Mouse (Mus musculus): ENCODE measurements at regions not wholly inside any gene's neighbourhood (a gene's known extent, or its start where the extent isn't known, plus 50 kb on each side); places are given as distances from the start of the nearest gene placed in this dataset.
"Not testable (repeated sequence)": the region's sequence is repeated elsewhere in the genome, so short reads cannot be mapped to it uniquely, and the experiment has no call there.

DNA sequence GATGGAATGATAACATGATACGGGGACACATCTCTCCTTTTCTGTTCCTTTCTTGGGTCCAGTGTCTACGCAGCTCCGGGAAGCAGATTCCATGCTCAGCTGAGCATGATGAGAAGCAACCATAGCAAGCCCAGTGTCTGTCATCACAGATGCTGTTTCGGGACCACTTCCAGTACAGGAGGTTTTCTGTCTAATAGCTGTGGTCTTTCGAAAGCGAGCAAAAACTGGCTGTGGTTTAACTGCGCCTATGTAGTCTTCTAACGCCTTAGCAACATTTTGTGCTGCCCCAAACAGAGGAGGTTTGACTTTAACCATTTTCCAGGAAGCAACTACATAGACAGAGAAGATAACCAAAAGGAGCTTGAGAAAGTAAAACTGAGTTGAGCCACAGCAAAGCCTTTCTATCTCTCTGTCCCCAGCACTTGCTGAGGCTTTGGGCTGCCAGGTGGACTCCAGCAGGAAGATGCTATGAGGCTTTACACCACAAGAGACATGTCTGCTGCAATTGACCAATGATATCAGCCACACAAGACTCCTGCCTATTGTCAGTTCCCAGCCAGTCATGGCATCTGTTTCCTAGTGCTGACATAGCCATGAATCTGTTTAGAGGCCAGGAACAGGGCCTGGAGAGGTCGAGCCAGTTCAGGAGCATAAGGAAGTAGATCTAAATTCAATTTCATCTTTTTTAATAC, 95.1 kb downstream of the Stard3nl start:
- H3K27me3 ChIP-seq (ENCODE audit: insufficient read depth, low read length); H3K36me3 ChIP-seq (ENCODE audit: insufficient read depth, low read length); H3K9me3 ChIP-seq (ENCODE audit: low read length); H3K4me1 ChIP-seq (replicated peaks; ENCODE audit: low read depth, low read length); H3K4me3 ChIP-seq (replicated peaks; ENCODE audit: low read length): not testable (repeated sequence)

DNA sequence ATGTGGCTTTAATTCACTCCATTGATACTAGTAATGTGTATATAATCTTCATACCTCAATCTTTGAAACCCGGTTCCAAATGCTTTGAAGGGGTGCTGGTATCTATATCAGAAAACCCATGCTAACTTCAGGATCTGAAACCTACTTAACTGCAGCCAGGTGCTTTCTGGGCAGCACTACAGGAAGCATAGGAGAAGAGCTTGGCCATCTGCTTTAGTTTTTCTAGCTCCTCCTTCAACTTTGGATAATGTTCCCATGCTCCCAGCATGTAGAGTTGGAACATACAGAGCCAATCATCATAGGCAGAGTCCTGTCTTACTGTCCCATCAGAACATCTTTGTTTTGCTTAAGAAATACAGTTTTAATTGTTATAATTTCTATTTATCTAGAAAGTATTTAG, 99.3 kb downstream of the Stard3nl start:
- Histone ChIP-seq H3K9me3 (ENCODE audit: low read length) (no peaks in the 10 kb centered on the region), H3K36me3 (ENCODE audit: insufficient read depth, low read length) (no peaks in the 10 kb centered on the region), H3K4me3 (replicated peaks; ENCODE audit: low read length) (no peak overlapping the region), H3K4me1 (replicated peaks; ENCODE audit: low read depth, low read length) (no peaks in the 10 kb centered on the region), H3K27me3 (ENCODE audit: insufficient read depth, low read length) (no peaks in the 10 kb centered on the region)
- TF ChIP-seq CTCF (conservative IDR thresholded peaks at IDR 0.05; ENCODE audit: low read length) (no peak), POU5F1 (IDR thresholded peaks at IDR 0.05; ENCODE audit: borderline replicate concordance, low read length) (no peak), NANOG (IDR thresholded peaks at IDR 0.05; ENCODE audit: borderline replicate concordance, low read length) (no peak)

DNA sequence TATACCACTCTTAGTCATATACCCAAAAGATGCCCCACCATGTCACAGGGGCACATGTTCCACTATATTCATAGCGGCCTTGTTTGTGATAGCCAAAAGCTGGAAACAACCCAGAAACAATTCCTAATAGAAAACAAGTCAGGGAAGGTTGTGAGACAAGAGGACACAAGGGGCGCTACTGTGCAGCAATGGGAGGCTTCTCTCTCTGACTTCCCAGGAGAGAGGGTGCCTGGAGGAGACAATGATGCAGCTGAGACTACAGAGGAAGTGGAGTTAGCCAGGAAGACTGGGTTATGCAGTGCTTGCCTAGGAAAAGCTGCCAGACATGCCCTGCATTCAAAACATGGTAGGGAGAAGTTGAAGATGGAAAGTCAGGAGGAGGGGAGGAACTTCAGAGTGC, 102.6 kb downstream of the Stard3nl start:
- Histone ChIP-seq H3K4me1 (replicated peaks; ENCODE audit: low read depth, low read length) (no peaks in the 10 kb centered on the region), H3K9me3 (ENCODE audit: low read length) (no peaks in the 10 kb centered on the region), H3K36me3 (ENCODE audit: insufficient read depth, low read length) (no peaks in the 10 kb centered on the region), H3K27me3 (ENCODE audit: insufficient read depth, low read length) (no peaks in the 10 kb centered on the region), H3K4me3 (replicated peaks; ENCODE audit: low read length) (no peak overlapping the region)
- TF ChIP-seq CTCF (conservative IDR thresholded peaks at IDR 0.05; ENCODE audit: low read length) (peak; percentile 10; the same call in 1 of the 2 replicates), NANOG (IDR thresholded peaks at IDR 0.05; ENCODE audit: borderline replicate concordance, low read length) (no peak), POU5F1 (IDR thresholded peaks at IDR 0.05; ENCODE audit: borderline replicate concordance, low read length) (no peak)

DNA sequence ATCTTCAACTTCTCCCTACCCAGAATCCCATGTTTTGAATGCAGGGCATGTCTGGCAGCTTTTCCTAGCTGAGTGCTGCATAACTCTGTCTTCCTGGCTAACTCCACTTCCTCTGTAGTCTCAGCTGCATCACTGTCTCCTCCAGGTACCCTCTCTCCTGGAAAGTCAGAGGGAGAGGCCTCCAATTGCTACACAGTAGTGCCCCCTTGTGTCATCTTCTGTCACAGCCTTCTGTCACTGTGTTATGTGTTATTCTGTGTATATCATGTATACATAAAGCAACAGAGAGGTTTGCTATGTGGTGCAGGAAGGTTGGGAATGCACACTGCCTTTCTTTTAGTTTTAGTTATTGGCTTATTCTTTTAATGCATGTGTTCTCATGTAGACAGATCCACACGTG, 112.4 kb downstream of the Stard3nl start:
- no peaks in the 10 kb centered on the region for H3K36me3 ChIP-seq (ENCODE audit: insufficient read depth, low read length)
- H3K4me3 ChIP-seq (replicated peaks; ENCODE audit: low read length) = no peak overlapping the region
- H3K9me3 ChIP-seq (ENCODE audit: low read length) = peaks cover 20% of the 10 kb centered on the region
- no peaks in the 10 kb centered on the region for H3K27me3 ChIP-seq (ENCODE audit: insufficient read depth, low read length)
- no peaks in the 10 kb centered on the region for H3K4me1 ChIP-seq (replicated peaks; ENCODE audit: low read depth, low read length)
- TF ChIP-seq POU5F1 (IDR thresholded peaks at IDR 0.05; ENCODE audit: borderline replicate concordance, low read length) = no peak
- TF ChIP-seq CTCF (conservative IDR thresholded peaks at IDR 0.05; ENCODE audit: low read length) = no peak
- no peak for TF ChIP-seq NANOG (IDR thresholded peaks at IDR 0.05; ENCODE audit: borderline replicate concordance, low read length)

DNA sequence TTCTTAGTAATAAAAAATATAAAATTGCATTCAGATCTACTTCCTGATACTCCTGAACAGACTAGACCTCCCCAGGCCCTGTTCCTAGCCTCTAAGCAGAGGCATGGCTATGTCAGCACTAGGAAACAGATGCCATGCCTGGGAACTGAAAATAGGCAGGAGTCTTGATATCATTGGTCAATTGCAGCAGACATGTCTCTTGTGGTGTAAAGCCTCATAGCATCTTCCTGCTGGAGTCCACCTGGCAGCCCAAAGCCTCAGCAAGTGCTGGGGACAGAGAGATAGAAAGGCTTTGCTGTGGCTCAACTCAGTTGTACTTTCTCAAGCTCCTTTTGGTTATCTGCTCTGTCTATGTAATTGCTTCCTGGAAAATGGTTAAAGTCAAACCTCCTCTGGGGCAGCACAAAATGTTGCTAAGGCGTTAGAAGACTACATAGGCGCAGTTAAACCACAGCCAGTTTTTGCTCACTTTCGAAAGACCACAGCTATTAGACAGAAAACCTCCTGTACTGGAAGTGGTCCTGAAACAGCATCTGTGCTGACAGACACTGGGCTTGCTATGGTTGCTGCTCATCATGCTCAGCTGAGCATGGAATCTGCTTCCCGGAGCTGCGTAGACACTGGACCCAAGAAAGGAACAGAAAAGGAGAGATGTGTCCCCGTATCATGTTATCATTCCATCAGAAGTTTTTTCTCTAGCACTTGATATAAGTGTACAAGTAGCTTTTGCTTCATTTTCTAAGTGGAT, 122.9 kb downstream of the Stard3nl start:
- not testable (repeated sequence) for H3K27me3 ChIP-seq (ENCODE audit: insufficient read depth, low read length); H3K36me3 ChIP-seq (ENCODE audit: insufficient read depth, low read length); H3K4me3 ChIP-seq (replicated peaks; ENCODE audit: low read length); H3K9me3 ChIP-seq (ENCODE audit: low read length); H3K4me1 ChIP-seq (replicated peaks; ENCODE audit: low read depth, low read length)

DNA sequence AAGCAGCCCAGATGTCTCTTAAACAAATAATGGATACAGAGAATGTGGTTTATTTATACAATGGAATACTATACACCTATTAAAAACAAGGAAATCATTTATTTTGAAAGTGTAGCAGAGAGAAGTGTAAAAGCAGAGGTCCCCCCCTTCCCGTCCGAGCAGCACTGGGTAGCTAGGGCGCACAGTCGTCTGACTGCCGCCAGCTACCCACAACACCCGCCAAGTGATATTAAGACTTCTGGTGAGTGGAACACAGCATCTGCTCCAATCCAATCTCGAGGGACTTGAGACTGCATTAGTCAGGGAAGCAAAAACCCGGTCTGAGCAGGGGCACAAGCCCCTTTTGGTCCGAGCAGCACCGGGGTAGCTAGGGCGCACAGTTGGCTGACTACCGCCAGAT, 130.6 kb downstream of the Stard3nl start:
- H3K9me3 ChIP-seq (ENCODE audit: low read length); H3K27me3 ChIP-seq (ENCODE audit: insufficient read depth, low read length); H3K4me1 ChIP-seq (replicated peaks; ENCODE audit: low read depth, low read length); H3K36me3 ChIP-seq (ENCODE audit: insufficient read depth, low read length): not testable (repeated sequence)
- peak overlapping the region; percentile 73 for H3K4me3 ChIP-seq (replicated peaks; ENCODE audit: low read length)

DNA sequence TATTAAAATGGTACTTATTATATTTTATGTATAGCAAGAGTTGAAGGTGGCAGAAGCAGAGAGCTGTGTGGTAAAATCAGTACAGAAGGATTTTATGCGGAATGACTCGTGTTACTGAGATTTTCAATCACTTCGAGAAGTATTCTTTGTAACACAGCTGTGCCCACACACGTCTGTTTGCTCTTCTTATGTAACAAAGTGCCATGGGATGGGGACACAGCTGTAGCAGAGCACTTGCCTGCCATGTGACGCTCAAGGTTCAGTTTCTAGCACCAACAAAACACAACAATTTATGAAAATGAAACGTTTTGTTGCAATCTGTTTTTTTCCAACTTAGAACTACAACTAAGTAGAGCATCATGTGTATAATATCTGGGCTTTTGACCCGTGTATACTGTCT, 149.0 kb downstream of the Stard3nl start:
- not testable (repeated sequence) for H3K4me3 ChIP-seq (replicated peaks; ENCODE audit: low read length); H3K27me3 ChIP-seq (ENCODE audit: insufficient read depth, low read length); H3K4me1 ChIP-seq (replicated peaks; ENCODE audit: low read depth, low read length); H3K36me3 ChIP-seq (ENCODE audit: insufficient read depth, low read length); H3K9me3 ChIP-seq (ENCODE audit: low read length)

DNA sequence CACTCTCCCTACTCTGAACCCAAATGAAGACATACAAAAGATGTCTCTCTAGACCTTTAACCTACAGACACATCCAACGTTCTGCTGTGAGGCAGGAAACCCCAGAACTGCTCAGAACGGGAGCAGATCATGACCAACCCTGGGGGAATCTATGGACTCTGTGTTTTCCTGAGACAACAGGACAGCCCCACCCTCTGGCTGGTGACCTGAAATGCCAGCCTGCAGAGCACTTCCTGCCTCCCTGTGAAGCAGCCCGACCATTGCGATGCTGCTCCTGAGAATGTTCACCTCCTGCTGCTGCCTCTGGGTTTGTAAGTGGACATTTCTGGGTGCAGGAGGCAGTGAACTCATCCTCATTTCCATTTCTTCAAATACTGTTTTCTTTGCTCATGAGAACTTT, 153.0 kb downstream of the Stard3nl start:
- H3K4me1 ChIP-seq (replicated peaks; ENCODE audit: low read depth, low read length); H3K9me3 ChIP-seq (ENCODE audit: low read length); H3K4me3 ChIP-seq (replicated peaks; ENCODE audit: low read length): not testable (repeated sequence)

DNA sequence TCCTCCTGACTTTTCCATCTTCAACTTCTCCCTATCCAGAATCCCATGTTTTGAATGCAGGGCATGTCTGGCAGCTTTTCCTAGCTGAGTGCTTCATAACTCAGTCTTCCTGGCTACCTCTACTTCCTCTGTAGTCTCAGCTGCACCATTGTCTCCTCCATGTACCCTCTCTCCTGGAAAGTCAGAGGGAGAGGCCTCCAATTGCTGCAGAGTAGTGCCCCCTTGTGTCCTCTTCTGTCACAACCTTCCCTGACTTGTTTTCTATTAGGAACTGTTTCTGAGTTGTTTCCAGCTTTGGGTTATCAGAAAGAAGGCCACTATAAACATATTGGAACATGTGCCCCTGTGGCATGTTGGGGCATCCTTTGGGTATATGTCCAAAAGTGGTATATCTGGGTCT, 159.3 kb downstream of the Stard3nl start:
- Histone ChIP-seq H3K27me3 (ENCODE audit: insufficient read depth, low read length) (no peaks in the 10 kb centered on the region), H3K4me3 (replicated peaks; ENCODE audit: low read length) (no peak overlapping the region), H3K4me1 (replicated peaks; ENCODE audit: low read depth, low read length) (no peaks in the 10 kb centered on the region), H3K9me3 (ENCODE audit: low read length) (peaks cover 9% of the 10 kb centered on the region), H3K36me3 (ENCODE audit: insufficient read depth, low read length) (no peaks in the 10 kb centered on the region)
- TF ChIP-seq CTCF (conservative IDR thresholded peaks at IDR 0.05; ENCODE audit: low read length) = peak; percentile 31; the same call in 1 of the 2 replicates
- TF ChIP-seq POU5F1 (IDR thresholded peaks at IDR 0.05; ENCODE audit: borderline replicate concordance, low read length) = no peak

More for the DNA sequence above, 153.0 kb downstream of the Stard3nl start:
- not testable (repeated sequence) for H3K27me3 ChIP-seq (ENCODE audit: insufficient read depth, low read length); H3K36me3 ChIP-seq (ENCODE audit: insufficient read depth, low read length)

All from E14TG2a.4 (cell line).